Mouse (Mus musculus) spleen, adult 2 months (tissue): ENCODE measurements around the gene Klc4. TPM values are rescaled to one million over a fixed set of nuclear protein-coding genes. Genes with fewer than 3 reads are reported as not detected.

Experiments
- DNase-seq, 2 experiments: peaks; one replicate each; pipeline versions ENCODE4 v3.0.0 to v3.0.0-alpha.2; 2012 to 2021; ENCODE audit warnings: low spot score in 2 of 2, low read depth in 1 of 2
- H3K27ac ChIP-seq: fragments of 200-500 bp; 2 replicates; pipeline ENCODE4 v1.5.1; 2012; ENCODE audit warnings: low read length, inconsistent platforms; ENCODE audit not compliant: insufficient read depth
- H3K27me3 ChIP-seq: fragments of 200-500 bp; 2 replicates; pipeline ENCODE4 v1.6.1; 2012; ENCODE audit warnings: mild to moderate bottlenecking, moderate library complexity, low read length, inconsistent platforms; ENCODE audit not compliant: control insufficient read depth, insufficient read depth
- H3K36me3 ChIP-seq: fragments of 200-500 bp; 2 replicates; pipeline ENCODE4 v1.6.1; 2012; ENCODE audit warnings: mild to moderate bottlenecking, low read length, inconsistent platforms; ENCODE audit not compliant: control insufficient read depth, insufficient read depth
- H3K4me1 ChIP-seq: fragments of 200-500 bp; 2 replicates; pipeline ENCODE4 v1.6.1; 2011; ENCODE audit warnings: inconsistent platforms; ENCODE audit not compliant: control insufficient read depth, insufficient read depth, insufficient read length
- H3K4me3 ChIP-seq: fragments of 200-500 bp; 2 replicates; pipeline ENCODE4 v1.5.1; 2011; ENCODE audit warnings: mild to moderate bottlenecking, inconsistent platforms; ENCODE audit not compliant: insufficient read depth, insufficient read length; ENCODE audit errors: extremely low read depth
- CTCF ChIP-seq: fragments of 200-500 bp; IDR thresholded peaks from 2 replicates; pipeline ENCODE4 v1.5.1; 2011; ENCODE audit warnings: mild to moderate bottlenecking, inconsistent platforms; ENCODE audit not compliant: insufficient read depth, insufficient read length, insufficient replicate concordance; ENCODE audit errors: extremely low read depth
- POLR2A ChIP-seq: fragments of 200-500 bp; IDR thresholded peaks from 2 replicates; pipeline ENCODE4 v1.6.1; 2011; ENCODE audit warnings: low read depth, low read length, inconsistent platforms
- WGBS: fragments of 180-500 bp; shearing (Covaris S2); methylation state at CpG from one replicate; pipeline ENCODE4 v1.1.7; 2018; 5-methylcytosine and 5-hydroxymethylcytosine counted together
- polyA plus RNA-seq: library from polyadenylated mRNA; depleted of rRNA; stranded (reverse); fragments of >200 nt; gene quantifications from 2 replicates; pipeline ENCODE4 v1.2.3, GENCODE M21; 2012

The Klc4 gene
- polyA plus RNA-seq, 1 experiment = 14.2 TPM

GRCm38 (mm10) chr17:46681466-46682118, 35.8 kb upstream of the Klc4 start:
- DNase-seq = no peak
- 37% methylated on average over 12 of the region's 12 CpGs for WGBS
- Histone ChIP-seq H3K27ac (0 out of 2 replicates have a peak overlapping the region, but pooled peaks have one; percentile 36), H3K4me1 (peaks cover 8% of the 10 kb centered on the region; the same call in 1 of the 2 replicates), H3K36me3 (peaks cover 27% of the 10 kb centered on the region), H3K27me3 (no peaks in the 10 kb centered on the region), H3K4me3 (peak overlapping the region; percentile 63)
- TF ChIP-seq POLR2A = no peak
- no peak for TF ChIP-seq CTCF

- Histone ChIP-seq H3K27ac (peak within 1 kb of the TSS; percentile 77), H3K4me3 (peak within 1 kb of the TSS; percentile 66)
Measured at GRCm38 (mm10) chr17:46680760-46681373, 35.0 kb upstream of the Klc4 start, which contains the start of gene Klhdc3. Gene Klhdc3 (minus strand): TSS chr17:46680914.

DNA sequence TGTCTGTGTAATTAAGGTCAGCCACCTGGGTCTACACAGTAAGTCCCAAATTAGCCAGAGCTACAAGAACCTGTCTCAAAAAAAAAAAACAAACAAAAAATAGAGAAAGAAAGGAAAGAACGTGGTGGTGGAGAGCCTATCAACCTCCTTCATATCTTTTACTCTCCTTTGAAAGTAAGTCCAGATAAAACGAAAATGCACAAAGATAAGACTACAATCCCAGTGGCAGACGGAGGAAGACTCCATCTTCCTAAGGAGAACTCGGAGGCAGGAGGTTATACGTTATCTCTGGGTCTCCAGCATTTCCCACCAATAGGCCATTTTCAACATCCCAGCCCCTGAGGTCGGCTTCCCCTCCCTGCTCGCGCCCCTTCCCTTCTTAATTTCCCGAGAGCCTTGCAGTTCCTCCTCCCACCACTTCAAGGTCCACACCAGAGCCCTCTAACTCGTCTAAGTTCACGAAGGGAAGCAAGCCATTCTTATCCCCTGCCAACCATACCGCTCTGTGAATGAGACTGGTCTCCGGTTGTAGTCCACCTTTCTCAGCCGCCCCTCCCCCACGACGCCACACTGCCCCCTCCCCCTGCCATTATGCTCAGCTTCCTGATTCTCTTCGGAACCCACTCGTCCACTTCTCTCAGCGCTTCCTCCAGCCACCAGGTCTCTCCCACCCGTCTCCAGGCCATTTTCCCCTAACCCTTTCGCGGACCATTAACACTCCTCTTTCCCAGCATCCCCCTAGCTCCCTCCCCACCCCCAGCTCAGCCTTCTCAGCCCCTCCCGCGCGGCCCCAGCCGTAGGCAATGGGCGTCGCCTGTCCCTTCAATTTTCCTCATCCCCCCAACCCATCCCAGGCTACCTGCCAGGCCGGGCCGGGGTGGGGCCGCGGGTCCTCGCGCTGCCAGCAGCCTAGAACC, 34.3 kb upstream of the Klc4 start:
- TF ChIP-seq POLR2A = no peak
- peak; percentile 8; the same call in 1 of the 2 replicates for TF ChIP-seq CTCF
- 2% methylated on average over 34 of the region's 34 CpGs for WGBS
- H3K4me1 ChIP-seq = peaks cover 8% of the 10 kb centered on the region; the same call in 1 of the 2 replicates
- peak overlapping the region; percentile 77 for H3K27ac ChIP-seq
- no peaks in the 10 kb centered on the region for H3K27me3 ChIP-seq
- peak overlapping the region; percentile 66 for H3K4me3 ChIP-seq
- peak in 1 of 2 experiments; percentile 22 for DNase-seq
- peaks cover 23% of the 10 kb centered on the region for H3K36me3 ChIP-seq

More at GRCm38 (mm10) chr17:46680760-46681373, 35.0 kb upstream of the Klc4 start, which contains the start of gene Klhdc3:
- TF ChIP-seq CTCF = no peak
- peak; percentile 57 for TF ChIP-seq POLR2A
- peak; percentile 96 to 98 for DNase-seq
- H3K36me3 ChIP-seq = peaks cover 29% of the 10 kb centered on the region
- H3K27me3 ChIP-seq = no peaks in the 10 kb centered on the region
- peaks cover 8% of the 10 kb centered on the region; the same call in 1 of the 2 replicates for H3K4me1 ChIP-seq
- 1% methylated on average over 44 of the region's 49 CpGs for WGBS

GRCm38 (mm10) chr17:46678911-46679310, 33.1 kb upstream of the Klc4 start:
- WGBS = 82% methylated on average over 9 of the region's 9 CpGs
- TF ChIP-seq POLR2A = no peak
- TF ChIP-seq CTCF = no peak
- no peak for DNase-seq
- peaks cover 20% of the 10 kb centered on the region for H3K36me3 ChIP-seq
- H3K4me3 ChIP-seq = no peak overlapping the region
- H3K27me3 ChIP-seq = no peaks in the 10 kb centered on the region
- peaks cover 8% of the 10 kb centered on the region; the same call in 1 of the 2 replicates for H3K4me1 ChIP-seq
- no peak overlapping the region for H3K27ac ChIP-seq

DNA sequence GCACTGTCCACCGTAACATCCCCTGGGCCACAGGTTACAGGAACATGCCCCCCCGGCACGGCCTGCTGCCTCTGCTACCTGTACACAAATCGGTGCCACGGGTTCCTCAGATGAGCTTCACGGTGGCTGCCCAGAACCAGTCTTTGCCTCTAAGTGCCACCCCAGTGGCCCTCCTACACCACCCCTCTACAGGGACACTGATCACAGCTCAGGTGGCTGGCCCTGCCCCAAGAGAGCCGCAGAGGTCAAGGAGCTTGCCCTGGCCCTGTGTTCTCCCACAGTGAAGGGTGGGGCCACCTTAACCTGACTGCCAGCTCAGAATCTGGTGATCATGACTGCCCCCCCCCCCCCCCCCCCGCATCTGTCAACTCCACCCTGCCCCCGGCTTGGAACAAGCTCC, 32.6 kb upstream of the Klc4 start, which contains the start of gene Mea1:
Mea1 (plus strand) TSS at position 378 of the 400 bp plus-strand sequence.
- no peak within 1 kb of the TSS for H3K4me3 ChIP-seq
- TF ChIP-seq CTCF (no peak), POLR2A (no peak)
- peaks cover 9% of the 10 kb centered on the region; the same call in 1 of the 2 replicates for H3K4me1 ChIP-seq
- H3K36me3 ChIP-seq = peaks cover 18% of the 10 kb centered on the region
- DNase-seq = no peak
- H3K27ac ChIP-seq = no peak within 1 kb of the TSS
- no peaks in the 10 kb centered on the region for H3K27me3 ChIP-seq
- WGBS = 89% methylated on average over 9 of the region's 9 CpGs

- Histone ChIP-seq H3K27ac (no peak overlapping the region), H3K4me1 (peaks cover 2% of the 10 kb centered on the region; the same call in 1 of the 2 replicates), H3K36me3 (peaks cover 21% of the 10 kb centered on the region), H3K4me3 (peak overlapping the region; percentile 43; the same call in 1 of the 2 replicates), H3K27me3 (no peaks in the 10 kb centered on the region)
- TF ChIP-seq CTCF (no peak), POLR2A (no peak)
- WGBS = 47% methylated on average over 15 of the region's 15 CpGs
- DNase-seq = no peak
Measured at GRCm38 (mm10) chr17:46674530-46675283, 28.9 kb upstream of the Klc4 start.
